Mouse (Mus musculus): ENCODE data around the gene Olfr457.

GRCm38 (mm10) chr6:42470542-42470941 is 5.6 kb downstream of the Olfr457 start:
- TF ChIP-seq POLR2A (IDR thresholded peaks at IDR 0.05; ENCODE audit: insufficient read depth, low read depth, low read length), result no peak
- no peak for TF ChIP-seq CTCF (IDR thresholded peaks at IDR 0.05)
- no peak for TF ChIP-seq EP300 (IDR thresholded peaks at IDR 0.05; ENCODE audit: insufficient read depth, low read depth, low read length)

Measured in heart, adult 2 months (tissue).